Mouse (Mus musculus) midbrain, embryonic 11.5 days (tissue): ENCODE measurements around the gene Emc7. TPM values are rescaled to one million over a fixed set of nuclear protein-coding genes. Genes with fewer than 3 reads are reported as not detected.
A peak's percentile ranks its signal among the peaks of the same experiment; 100 is the strongest.
"Not testable (repeated sequence)": the region's sequence is repeated elsewhere in the genome, so short reads cannot be mapped to it uniquely, and the experiment has no call there.

ENCODE experiments used
- ATAC-seq: fragments of 200-750 bp; cut with Nextera tagmentation; 2 replicates; pipeline ENCODE4 v1.8.0; 2017; ENCODE audit warnings: moderate TSS enrichment, moderate library complexity; ENCODE audit not compliant: low FRiP score
- DNase-seq: peaks from one replicate; pipeline ENCODE4 v3.0.0; 2015; ENCODE audit warnings: low spot score; ENCODE audit errors: missing footprints
- H3K27ac ChIP-seq: fragments of 300-500 bp; sonication (generic); 2 replicates; pipeline ENCODE4 v1.5.1; 2014; ENCODE audit warnings: low read depth, low read length
- H3K27me3 ChIP-seq: fragments of 300-500 bp; sonication (generic); 2 replicates; pipeline ENCODE4 v1.6.1; 2014; ENCODE audit warnings: mild to moderate bottlenecking, low read length, moderate library complexity, mixed read lengths; ENCODE audit not compliant: control insufficient read depth, insufficient read depth
- H3K36me3 ChIP-seq: fragments of 300-500 bp; sonication (generic); 2 replicates; pipeline ENCODE4 v1.6.1; 2014; ENCODE audit warnings: mild to moderate bottlenecking, low read length, moderate library complexity, mixed read lengths; ENCODE audit not compliant: control insufficient read depth, insufficient read depth
- H3K4me1 ChIP-seq: fragments of 300-500 bp; sonication (generic); 2 replicates; pipeline ENCODE4 v1.6.1; 2014; ENCODE audit warnings: low read length; ENCODE audit not compliant: control insufficient read depth, insufficient read depth
- H3K4me2 ChIP-seq: fragments of 300-500 bp; sonication (generic); 2 replicates; pipeline ENCODE4 v1.6.1; 2014; ENCODE audit warnings: mild to moderate bottlenecking, moderate library complexity
- H3K4me3 ChIP-seq: fragments of 300-500 bp; sonication (generic); 2 replicates; pipeline ENCODE4 v1.5.1; 2014; ENCODE audit warnings: low read depth, low read length
- H3K9ac ChIP-seq: fragments of 300-500 bp; sonication (generic); 2 replicates; pipeline ENCODE4 v1.6.1; 2014; ENCODE audit warnings: low read length
- H3K9me3 ChIP-seq: fragments of 300-500 bp; sonication (generic); 2 replicates; pipeline ENCODE4 v1.6.1; 2016; ENCODE audit warnings: low read length; ENCODE audit not compliant: control insufficient read depth
- WGBS: fragments of 180-500 bp; shearing (Covaris S2); extraction: QIAGEN DNeasy Blood & Tissue Kit; methylation state at CpG from one replicate; pipeline ENCODE4 v1.1.7; 2014; 5-methylcytosine and 5-hydroxymethylcytosine counted together
- polyA plus RNA-seq: library from polyadenylated mRNA; unstranded; fragments of >200 nt; fragmentation: Nextera tagmentation; extraction: Ambion mirVana; gene quantifications from 2 replicates; pipeline ENCODE4 v1.2.1, GENCODE M21; 2014

Emc7 gene
- polyA plus RNA-seq, 1 experiment from 2014 or later = 11.2 TPM

- Histone ChIP-seq H3K4me3 (no peak overlapping the region), H3K36me3 (no peaks in the 10 kb centered on the region), H3K9me3 (no peaks in the 10 kb centered on the region), H3K4me1 (no peaks in the 10 kb centered on the region), H3K4me2 (no peak overlapping the region), H3K9ac (no peak overlapping the region), H3K27ac (no peak overlapping the region), H3K27me3 (no peaks in the 10 kb centered on the region)
- ATAC-seq (no peak), DNase-seq (no peak)
- WGBS = 92% methylated on average over 2 of the region's 2 CpGs
Observed at GRCm38 (mm10) chr2:112437589-112437988, 17.2 kb upstream of the Emc7 start.

GRCm38 (mm10) chr2:112443491-112443890 lies 11.3 kb upstream of the Emc7 start:
- Histone ChIP-seq H3K4me3 (no peak overlapping the region), H3K27ac (no peak overlapping the region), H3K4me2 (no peak overlapping the region), H3K36me3 (no peaks in the 10 kb centered on the region), H3K4me1 (no peaks in the 10 kb centered on the region), H3K9me3 (no peaks in the 10 kb centered on the region), H3K9ac (no peak overlapping the region), H3K27me3 (no peaks in the 10 kb centered on the region)
- ATAC-seq (no peak), DNase-seq (no peak)
- 80% methylated on average over 2 of the region's 2 CpGs for WGBS

GRCm38 (mm10) chr2:112445511-112445910 lies 9.3 kb upstream of the Emc7 start:
- no peaks in the 10 kb centered on the region for H3K27me3 ChIP-seq
- no peak overlapping the region for H3K9ac ChIP-seq
- ATAC-seq = no peak
- DNase-seq = no peak
- no peaks in the 10 kb centered on the region for H3K4me1 ChIP-seq
- H3K9me3 ChIP-seq = no peaks in the 10 kb centered on the region
- H3K36me3 ChIP-seq = no peaks in the 10 kb centered on the region
- no peak overlapping the region for H3K4me3 ChIP-seq
- no peak overlapping the region for H3K4me2 ChIP-seq
- H3K27ac ChIP-seq = no peak overlapping the region

- not testable (repeated sequence) for H3K36me3 ChIP-seq, H3K27me3 ChIP-seq, H3K9ac ChIP-seq, ATAC-seq, H3K4me3 ChIP-seq, DNase-seq, H3K4me1 ChIP-seq, H3K9me3 ChIP-seq, H3K27ac ChIP-seq, H3K4me2 ChIP-seq
- WGBS = 77% methylated on average over 4 of the region's 4 CpGs
Observed at GRCm38 (mm10) chr2:112448046-112448445, 6.8 kb upstream of the Emc7 start.

- ATAC-seq (no peak), DNase-seq (no peak)
- Histone ChIP-seq H3K27me3 (no peaks in the 10 kb centered on the region), H3K9ac (no peak overlapping the region), H3K4me3 (no peak overlapping the region), H3K36me3 (no peaks in the 10 kb centered on the region), H3K9me3 (no peaks in the 10 kb centered on the region), H3K27ac (no peak overlapping the region), H3K4me2 (no peak overlapping the region), H3K4me1 (no peaks in the 10 kb centered on the region)
Observed at GRCm38 (mm10) chr2:112448510-112449059, 6.2 kb upstream of the Emc7 start.

GRCm38 (mm10) chr2:112449597-112450296 lies 5.0 kb upstream of the Emc7 start:
- H3K36me3 ChIP-seq = no peaks in the 10 kb centered on the region
- WGBS = 39% methylated on average over 4 of the region's 4 CpGs
- H3K4me2 ChIP-seq = no peak overlapping the region
- no peaks in the 10 kb centered on the region for H3K9me3 ChIP-seq
- ATAC-seq (no peak), DNase-seq (no peak)
- no peak overlapping the region for H3K27ac ChIP-seq
- H3K27me3 ChIP-seq = no peaks in the 10 kb centered on the region
- H3K9ac ChIP-seq = no peak overlapping the region
- no peaks in the 10 kb centered on the region; the same call in 1 of the 2 replicates for H3K4me1 ChIP-seq
- no peak overlapping the region for H3K4me3 ChIP-seq

- H3K4me1 ChIP-seq, DNase-seq, ATAC-seq, H3K9me3 ChIP-seq, H3K27me3 ChIP-seq, H3K9ac ChIP-seq, H3K36me3 ChIP-seq, H3K4me3 ChIP-seq, H3K4me2 ChIP-seq, H3K27ac ChIP-seq: not testable (repeated sequence)
Observed at GRCm38 (mm10) chr2:112452513-112452912, 2.3 kb upstream of the Emc7 start.

- no peak overlapping the region for H3K27ac ChIP-seq
- no peak for ATAC-seq
Observed at GRCm38 (mm10) chr2:112454125-112454861, 504 bp upstream of the Emc7 start.

GRCm38 (mm10) chr2:112460557-112460956 lies 5.8 kb downstream of the Emc7 start:
- no peaks in the 10 kb centered on the region for H3K9me3 ChIP-seq
- 93% methylated on average over 3 of the region's 3 CpGs for WGBS
- H3K4me2 ChIP-seq = no peak overlapping the region
- no peak overlapping the region for H3K4me3 ChIP-seq
- no peaks in the 10 kb centered on the region for H3K27me3 ChIP-seq
- no peak overlapping the region for H3K9ac ChIP-seq
- no peak for ATAC-seq
- peaks cover 4% of the 10 kb centered on the region; the same call in 1 of the 2 replicates for H3K4me1 ChIP-seq
- no peak for DNase-seq
- peaks cover 6% of the 10 kb centered on the region; the same call in 1 of the 2 replicates for H3K36me3 ChIP-seq
- H3K27ac ChIP-seq = no peak overlapping the region

More at GRCm38 (mm10) chr2:112454125-112454861, 504 bp upstream of the Emc7 start:
- no peak for DNase-seq
- 31% methylated on average over 17 of the region's 17 CpGs for WGBS
- no peaks in the 10 kb centered on the region for H3K36me3 ChIP-seq
- no peaks in the 10 kb centered on the region for H3K27me3 ChIP-seq
- H3K9me3 ChIP-seq = no peaks in the 10 kb centered on the region
- peaks cover 4% of the 10 kb centered on the region for H3K4me1 ChIP-seq
- H3K4me3 ChIP-seq = peak overlapping the region; percentile 85
- H3K9ac ChIP-seq = peak overlapping the region; percentile 89
- peak overlapping the region; percentile 49 for H3K4me2 ChIP-seq
